Mouse (Mus musculus): ENCODE results near the gene Scfd2. TPM values are rescaled to one million over a fixed set of nuclear protein-coding genes. Genes with fewer than 3 reads are reported as not detected.

Gene Scfd2
- polyA plus RNA-seq, 1 experiment from 2014 or later: 19.2 TPM

DNA sequence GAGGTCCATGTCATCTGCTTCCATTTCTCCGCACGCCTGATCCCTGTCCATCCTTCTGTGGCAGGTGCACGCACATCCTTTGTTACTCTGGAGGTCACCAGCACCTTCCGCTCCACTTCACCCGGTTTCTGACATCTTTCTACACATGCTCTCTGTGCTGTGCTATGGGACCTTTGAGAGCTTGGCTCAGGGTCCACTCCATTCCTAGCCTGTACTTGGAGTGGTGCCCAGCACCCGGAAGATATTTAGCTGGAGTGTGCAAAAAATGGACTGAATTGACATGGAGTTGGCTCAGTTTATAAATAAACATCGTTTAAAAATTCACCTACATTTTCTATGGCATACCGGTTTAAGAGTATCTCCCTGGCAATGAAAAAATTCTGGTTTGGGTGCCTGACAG, 250.1 kb downstream of the Scfd2 start:
- peaks cover 18% of the 10 kb centered on the region for H3K4me1 ChIP-seq
- H3K9me3 ChIP-seq (replicated peaks): no peaks in the 10 kb centered on the region
- H3K36me3 ChIP-seq: no peaks in the 10 kb centered on the region
- no peak overlapping the region for H3K4me3 ChIP-seq
- H3K27me3 ChIP-seq (replicated peaks): no peaks in the 10 kb centered on the region
- H3K9ac ChIP-seq: no peak overlapping the region
- H3K4me2 ChIP-seq: no peak overlapping the region
- H3K27ac ChIP-seq: no peak overlapping the region
- 81% methylated on average over 8 of the region's 8 CpGs for WGBS (ENCODE audit: insufficient replicate concordance)
- ATAC-seq: no peak

DNA sequence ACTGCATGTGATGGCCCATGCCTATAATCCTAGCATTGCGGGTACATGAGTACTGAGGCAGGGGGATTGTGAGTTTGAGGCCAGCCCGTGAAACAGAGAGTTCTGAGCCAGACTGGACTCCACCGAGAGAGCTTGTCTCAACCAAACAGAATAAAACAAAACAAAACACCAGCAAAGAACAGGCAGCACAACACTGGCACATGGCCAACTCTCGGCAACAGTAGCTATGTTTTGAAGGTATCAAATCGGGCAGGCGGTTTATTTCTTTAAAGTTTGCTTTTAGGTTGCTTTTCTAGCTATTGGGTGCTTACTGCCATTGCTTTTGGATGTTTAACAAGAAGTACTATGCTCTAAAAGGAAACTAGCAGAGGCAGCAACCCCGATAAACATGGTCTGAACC, 251.9 kb downstream of the Scfd2 start:
- no peaks in the 10 kb centered on the region for H3K36me3 ChIP-seq
- no peak overlapping the region for H3K27ac ChIP-seq
- H3K9ac ChIP-seq: no peak overlapping the region
- ATAC-seq: no peak
- 75% methylated on average over 7 of the region's 7 CpGs for WGBS (ENCODE audit: insufficient replicate concordance)
- no peaks in the 10 kb centered on the region for H3K27me3 ChIP-seq (replicated peaks)
- no peaks in the 10 kb centered on the region for H3K9me3 ChIP-seq (replicated peaks)
- H3K4me3 ChIP-seq: no peak overlapping the region
- H3K4me1 ChIP-seq: peaks cover 5% of the 10 kb centered on the region
- no peak overlapping the region for H3K4me2 ChIP-seq

DNA sequence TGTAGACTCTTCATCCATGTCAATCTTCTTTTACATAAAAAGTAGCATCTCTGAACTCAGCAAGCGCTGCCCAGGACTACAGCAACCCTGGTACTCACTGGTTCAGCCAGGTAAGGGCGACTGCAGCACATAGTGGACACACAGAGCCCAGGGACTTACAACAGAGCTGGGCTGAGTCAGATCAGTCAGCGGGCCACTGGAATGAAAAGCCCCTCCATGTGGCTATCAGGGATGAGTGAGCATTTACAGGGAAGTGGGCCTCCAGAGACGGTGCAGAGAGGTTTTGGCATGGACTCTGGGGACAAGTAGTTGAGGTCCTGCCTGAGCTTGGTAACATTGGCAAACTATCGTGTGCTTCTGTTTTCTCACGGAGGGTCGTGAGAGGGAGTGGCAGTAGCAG, 253.1 kb downstream of the Scfd2 start:
- Histone ChIP-seq H3K4me1 (0 out of 2 replicates have a peak, but pooled peaks cover 2% of the 10 kb centered on the region), H3K9ac (no peak overlapping the region), H3K4me3 (no peak overlapping the region), H3K36me3 (no peaks in the 10 kb centered on the region), H3K4me2 (no peak overlapping the region), H3K27me3 (replicated peaks) (no peaks in the 10 kb centered on the region; the same call in 1 of the 2 replicates), H3K9me3 (replicated peaks) (no peaks in the 10 kb centered on the region), H3K27ac (no peak overlapping the region)
- 67% methylated on average over 7 of the region's 7 CpGs for WGBS (ENCODE audit: insufficient replicate concordance)
- ATAC-seq: no peak

DNA sequence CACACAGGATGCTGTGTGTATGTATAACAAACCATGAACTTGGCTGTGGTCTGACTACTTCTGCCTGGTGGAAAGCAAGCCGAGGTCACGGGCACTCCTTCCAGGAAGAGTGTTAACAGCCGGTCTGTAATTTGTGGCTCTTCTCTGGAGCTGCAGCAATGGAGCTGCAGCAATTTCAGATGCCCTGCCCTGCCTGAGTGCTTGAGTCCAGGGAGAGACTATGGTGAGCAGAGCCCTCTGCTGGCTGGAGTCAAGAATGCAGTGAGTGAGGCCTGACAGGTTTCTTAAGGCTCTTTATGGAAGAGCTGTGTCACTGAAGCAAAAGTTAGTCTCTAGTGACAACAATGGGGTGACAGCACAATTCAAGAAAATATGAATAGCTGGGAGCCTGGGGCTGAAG, 253.8 kb downstream of the Scfd2 start:
- H3K4me2 ChIP-seq: no peak overlapping the region
- no peak overlapping the region for H3K27ac ChIP-seq
- no peak for ATAC-seq
- H3K4me1 ChIP-seq: 0 out of 2 replicates have a peak, but pooled peaks cover 2% of the 10 kb centered on the region
- H3K9ac ChIP-seq: no peak overlapping the region
- H3K36me3 ChIP-seq: no peaks in the 10 kb centered on the region
- no peak overlapping the region for H3K4me3 ChIP-seq
- no peaks in the 10 kb centered on the region for H3K9me3 ChIP-seq (replicated peaks)
- 4% methylated on average over 3 of the region's 3 CpGs for WGBS (ENCODE audit: insufficient replicate concordance)
- no peaks in the 10 kb centered on the region; the same call in 1 of the 2 replicates for H3K27me3 ChIP-seq (replicated peaks)

DNA sequence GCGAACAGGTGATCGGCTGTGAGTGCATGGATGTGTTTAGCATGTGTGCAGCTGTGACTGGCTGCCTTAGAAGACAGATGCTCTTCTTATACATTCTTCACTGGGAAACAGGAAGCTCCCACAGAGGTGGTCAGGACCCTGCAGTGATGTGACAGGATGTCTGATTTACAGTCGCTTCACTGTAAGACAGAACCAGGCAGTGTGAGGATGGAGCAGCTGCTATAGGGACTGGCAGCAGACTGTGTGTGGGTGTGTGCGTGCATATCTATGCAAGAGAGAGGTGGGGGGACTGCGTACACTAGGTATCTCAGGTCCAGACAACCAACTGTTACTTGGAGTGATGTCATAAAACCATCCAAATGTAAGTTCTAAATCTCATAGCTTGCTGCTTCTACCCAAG, 254.3 kb downstream of the Scfd2 start:
- Histone ChIP-seq H3K36me3 (no peaks in the 10 kb centered on the region), H3K9me3 (replicated peaks) (no peaks in the 10 kb centered on the region), H3K4me2 (no peak overlapping the region), H3K4me1 (0 out of 2 replicates have a peak, but pooled peaks cover 2% of the 10 kb centered on the region), H3K9ac (no peak overlapping the region), H3K27me3 (replicated peaks) (no peaks in the 10 kb centered on the region; the same call in 1 of the 2 replicates), H3K4me3 (no peak overlapping the region), H3K27ac (no peak overlapping the region)
- no peak for ATAC-seq
- WGBS (ENCODE audit: insufficient replicate concordance): 82% methylated on average over 5 of the region's 5 CpGs

DNA sequence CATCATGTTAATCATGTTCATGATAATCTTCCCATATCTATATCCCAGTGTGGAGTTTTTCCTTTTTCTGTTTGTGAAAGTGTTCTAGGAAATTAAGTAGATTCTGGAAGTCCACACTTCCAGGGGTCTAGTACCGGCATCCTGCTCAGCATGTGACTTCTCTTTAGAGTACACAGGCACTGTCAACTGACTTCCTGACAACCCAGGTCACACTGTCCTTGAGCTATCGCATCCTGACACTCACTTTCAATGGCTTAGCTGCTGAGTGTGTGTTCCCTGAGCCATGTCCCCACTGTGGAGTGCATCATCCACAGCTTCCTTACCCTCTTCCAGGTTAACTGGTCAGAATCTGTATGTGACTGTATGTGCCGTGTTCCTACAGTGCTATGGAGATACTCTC, 258.2 kb downstream of the Scfd2 start:
- 0 out of 2 replicates have a peak, but pooled peaks cover 2% of the 10 kb centered on the region for H3K4me1 ChIP-seq
- no peak overlapping the region for H3K4me2 ChIP-seq
- H3K27ac ChIP-seq: no peak overlapping the region
- no peaks in the 10 kb centered on the region for H3K36me3 ChIP-seq
- H3K4me3 ChIP-seq: no peak overlapping the region
- 47% methylated on average over 3 of the region's 3 CpGs for WGBS (ENCODE audit: insufficient replicate concordance)
- H3K27me3 ChIP-seq (replicated peaks): no peaks in the 10 kb centered on the region; the same call in 1 of the 2 replicates
- no peak overlapping the region for H3K9ac ChIP-seq
- no peaks in the 10 kb centered on the region for H3K9me3 ChIP-seq (replicated peaks)
- ATAC-seq: no peak

DNA sequence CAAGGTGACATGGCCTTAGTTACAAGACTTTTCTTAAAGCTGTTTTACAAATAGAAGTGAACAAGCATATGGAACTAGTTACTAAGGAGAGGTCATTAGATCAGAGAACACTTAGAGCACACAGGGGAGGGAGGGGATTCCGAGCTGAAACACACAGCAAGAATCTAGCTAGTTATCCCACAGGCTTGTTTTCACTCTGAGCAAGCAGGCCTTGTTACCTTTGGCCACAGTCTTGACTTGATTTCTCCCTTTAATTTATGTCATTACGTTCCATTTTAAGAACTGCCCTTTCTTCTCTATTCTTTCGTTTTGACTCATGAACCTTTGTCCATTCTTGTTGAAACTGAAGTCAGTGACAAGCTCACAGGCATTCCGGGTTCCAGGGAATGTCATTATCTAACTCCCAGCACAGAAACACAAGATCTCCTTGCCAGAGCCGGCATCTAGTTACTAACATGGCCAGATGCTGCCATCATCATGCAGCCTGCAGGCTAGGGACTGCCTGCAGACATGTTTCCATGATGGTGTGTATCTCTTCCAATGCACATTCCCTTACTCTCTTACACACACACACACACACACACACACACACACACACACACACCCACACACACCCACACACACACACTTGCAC, 263.7 kb downstream of the Scfd2 start:
- Histone ChIP-seq H3K9ac (no peak overlapping the region), H3K27ac (no peak overlapping the region), H3K36me3 (no peaks in the 10 kb centered on the region), H3K4me3 (no peak overlapping the region), H3K27me3 (replicated peaks) (no peaks in the 10 kb centered on the region), H3K9me3 (replicated peaks) (no peaks in the 10 kb centered on the region), H3K4me1 (peaks cover 8% of the 10 kb centered on the region), H3K4me2 (no peak overlapping the region)
- ATAC-seq: no peak
- WGBS (ENCODE audit: insufficient replicate concordance): 68% methylated on average over 5 of the region's 5 CpGs

DNA sequence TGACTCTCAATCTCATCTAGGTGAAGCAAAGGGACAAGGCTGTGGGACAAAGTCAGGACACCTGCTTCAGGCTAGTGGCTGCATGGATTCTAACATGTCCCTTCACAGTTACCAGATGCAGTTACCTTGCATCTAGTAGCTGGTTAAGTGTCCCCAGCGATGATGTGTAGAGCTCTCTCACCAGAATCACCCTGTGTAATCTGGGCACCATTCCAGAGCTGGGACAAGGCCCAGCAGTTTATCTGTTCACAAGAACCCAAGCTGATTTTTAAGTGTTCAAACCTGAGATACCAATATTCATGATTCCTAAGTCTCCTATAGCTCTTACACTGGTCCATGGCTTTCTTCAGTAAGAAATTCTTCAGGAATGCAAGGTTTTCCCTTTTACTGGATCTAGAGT, 264.4 kb downstream of the Scfd2 start:
- H3K27ac ChIP-seq: no peak overlapping the region
- H3K4me3 ChIP-seq: no peak overlapping the region
- no peak for ATAC-seq
- 76% methylated on average over 1 of the region's 1 CpGs for WGBS (ENCODE audit: insufficient replicate concordance)
- H3K4me2 ChIP-seq: no peak overlapping the region
- H3K27me3 ChIP-seq (replicated peaks): no peaks in the 10 kb centered on the region
- peaks cover 13% of the 10 kb centered on the region for H3K4me1 ChIP-seq
- H3K9ac ChIP-seq: no peak overlapping the region
- H3K36me3 ChIP-seq: no peaks in the 10 kb centered on the region
- no peaks in the 10 kb centered on the region for H3K9me3 ChIP-seq (replicated peaks)

DNA sequence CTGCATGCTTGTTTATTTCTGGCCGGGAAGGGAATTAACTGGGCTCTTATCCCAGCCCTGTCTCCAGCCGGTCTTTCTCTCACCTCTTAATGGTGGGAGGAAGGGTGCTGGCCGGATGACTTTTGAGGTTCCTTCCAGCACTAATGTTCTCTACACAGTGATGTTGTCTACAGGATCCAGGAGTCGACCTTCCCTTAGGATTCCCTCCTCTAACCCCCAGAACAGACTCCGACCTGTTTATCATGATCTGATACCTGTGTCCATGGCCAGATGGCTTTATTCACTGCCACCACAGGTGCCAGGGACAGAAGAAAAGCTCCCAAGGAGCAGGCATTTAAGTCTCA, 265.1 kb downstream of the Scfd2 start:
- Histone ChIP-seq H3K9me3 (replicated peaks) (no peaks in the 10 kb centered on the region), H3K4me2 (no peak overlapping the region), H3K4me3 (no peak overlapping the region), H3K27ac (no peak overlapping the region), H3K4me1 (peaks cover 13% of the 10 kb centered on the region), H3K36me3 (no peaks in the 10 kb centered on the region), H3K27me3 (replicated peaks) (no peaks in the 10 kb centered on the region), H3K9ac (no peak overlapping the region)
- ATAC-seq: no peak
- 69% methylated on average over 5 of the region's 5 CpGs for WGBS (ENCODE audit: insufficient replicate concordance)

DNA sequence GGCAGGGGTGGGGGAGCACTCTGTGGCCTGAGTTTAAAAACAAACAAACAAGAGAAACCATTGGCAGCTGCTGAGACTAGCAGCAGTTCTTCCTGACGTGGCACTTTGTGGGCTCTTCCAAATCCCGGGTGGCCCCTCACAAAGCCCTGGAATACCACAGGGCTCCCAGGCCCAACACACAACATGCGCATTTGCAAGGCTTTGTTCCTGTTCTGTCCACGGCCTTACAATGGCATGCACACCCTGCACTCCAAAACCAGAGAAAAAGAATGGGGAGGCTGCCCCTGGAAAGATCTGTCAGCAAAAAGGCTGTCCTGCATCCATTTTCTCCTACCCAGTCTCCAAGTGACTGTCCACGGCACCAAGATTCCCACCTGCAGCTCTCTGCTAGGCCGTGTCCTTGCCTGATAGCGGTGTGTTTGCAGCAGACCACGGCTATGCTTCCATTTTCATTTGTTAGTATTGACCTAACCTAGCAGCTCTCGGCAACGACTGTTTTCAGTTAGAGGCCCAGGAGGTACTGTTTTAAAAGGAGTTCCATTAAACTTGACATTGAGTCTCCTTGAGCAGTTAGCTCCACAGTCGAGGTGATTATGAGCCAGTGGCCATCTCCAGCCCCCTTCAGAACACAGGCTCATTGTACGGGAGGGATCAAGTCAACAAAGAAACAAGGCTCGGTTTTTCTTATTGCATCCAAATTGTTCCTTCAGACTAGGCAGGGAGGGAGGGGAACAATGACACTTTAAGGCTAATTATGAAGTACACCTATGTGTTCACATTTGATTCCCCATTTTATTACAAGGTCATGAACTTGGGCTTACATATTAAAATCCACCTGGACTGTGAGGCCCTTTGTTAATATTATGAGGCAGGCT, 265.7 kb downstream of the Scfd2 start:
- H3K4me2 ChIP-seq: no peak overlapping the region
- no peak overlapping the region for H3K9ac ChIP-seq
- H3K36me3 ChIP-seq: no peaks in the 10 kb centered on the region
- peaks cover 17% of the 10 kb centered on the region for H3K4me1 ChIP-seq
- H3K27ac ChIP-seq: no peak overlapping the region
- no peaks in the 10 kb centered on the region for H3K9me3 ChIP-seq (replicated peaks)
- H3K4me3 ChIP-seq: no peak overlapping the region
- ATAC-seq: no peak
- no peaks in the 10 kb centered on the region for H3K27me3 ChIP-seq (replicated peaks)
- 64% methylated on average over 13 of the region's 13 CpGs for WGBS (ENCODE audit: insufficient replicate concordance)

DNA sequence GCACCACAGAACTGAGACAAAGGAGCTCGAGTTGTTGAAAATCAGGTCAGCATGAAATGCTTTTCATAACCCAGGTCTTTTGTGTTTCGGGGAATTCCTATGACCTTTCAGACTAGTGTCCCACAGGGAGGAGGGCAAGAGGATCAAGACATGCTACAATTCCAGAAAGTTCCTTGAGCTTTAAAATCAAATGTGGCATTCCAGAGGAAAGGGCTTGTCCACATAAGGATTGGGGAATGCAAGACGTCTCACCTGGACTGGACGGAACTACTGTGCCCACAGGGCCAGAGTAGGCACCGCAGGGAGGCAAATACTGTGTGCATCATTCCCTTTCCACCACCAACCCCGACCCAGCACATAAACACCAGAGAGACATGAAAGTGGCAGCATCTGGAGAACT, 266.4 kb downstream of the Scfd2 start:
- 72% methylated on average over 6 of the region's 6 CpGs for WGBS (ENCODE audit: insufficient replicate concordance)
- H3K27ac ChIP-seq: no peak overlapping the region
- H3K27me3 ChIP-seq (replicated peaks): no peaks in the 10 kb centered on the region

DNA sequence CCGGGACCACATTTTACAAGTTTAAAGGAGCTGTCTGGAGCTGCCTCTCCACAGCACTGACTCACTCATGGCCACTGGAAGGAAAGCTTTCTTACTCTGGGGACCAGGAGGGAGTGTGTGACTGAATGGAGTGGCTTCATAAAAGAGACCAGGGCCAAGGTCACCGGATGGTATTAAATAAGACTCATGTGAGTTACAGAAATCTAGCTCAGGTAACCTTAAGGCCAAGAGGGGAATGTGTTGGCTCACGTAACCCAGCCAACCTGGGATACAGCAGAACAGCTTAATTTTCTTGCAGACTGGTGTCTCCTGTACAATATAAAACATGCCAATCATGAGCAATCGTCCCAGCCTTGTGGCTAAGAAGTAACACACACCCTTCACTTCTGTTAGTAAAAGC, 267.0 kb downstream of the Scfd2 start:
- ATAC-seq: no peak
- Histone ChIP-seq H3K4me2 (no peak overlapping the region), H3K27me3 (replicated peaks) (no peaks in the 10 kb centered on the region), H3K4me1 (peaks cover 29% of the 10 kb centered on the region), H3K9ac (no peak overlapping the region), H3K27ac (no peak overlapping the region), H3K9me3 (replicated peaks) (no peaks in the 10 kb centered on the region), H3K4me3 (no peak overlapping the region), H3K36me3 (no peaks in the 10 kb centered on the region)
- WGBS (ENCODE audit: insufficient replicate concordance): 71% methylated on average over 4 of the region's 4 CpGs

More for the DNA sequence above, 266.4 kb downstream of the Scfd2 start:
- Histone ChIP-seq H3K9me3 (replicated peaks) (no peaks in the 10 kb centered on the region), H3K9ac (no peak overlapping the region), H3K36me3 (no peaks in the 10 kb centered on the region), H3K4me2 (no peak overlapping the region), H3K4me3 (no peak overlapping the region), H3K4me1 (peaks cover 24% of the 10 kb centered on the region)
- ATAC-seq: no peak
